In genomic region chr5:115861991-115862390, GRCm38 (mm10) we compare ENCODE assay signal across 18 mouse cellular contexts.
"Had no signal": no experiment of that assay in that cellular context is flagged by ENCODE, and none has a peak within 500 bp of the region (broad histone marks: within the 10 kb centered on the region; RNA-seq: fewer than 3 reads in every experiment).

No protein-coding gene starts in this region.

- H3K36me3 ChIP-seq: midbrain, embryonic 15.5 days had no signal

- ATAC-seq: liver, postnatal 0 days; midbrain, embryonic 13.5 days; midbrain, embryonic 15.5 days had no signal

- H3K9me3 ChIP-seq: liver, embryonic 13.5 days; liver, embryonic 15.5 days; megakaryocyte, embryonic 14.5 days; midbrain, embryonic 13.5 days; midbrain, embryonic 15.5 days; neural tube, embryonic 12.5 days had no signal

- H3K27me3 ChIP-seq: liver, embryonic 13.5 days; liver, embryonic 15.5 days; megakaryocyte, embryonic 14.5 days; midbrain, embryonic 13.5 days; midbrain, embryonic 15.5 days; neural tube, embryonic 12.5 days had no signal

- H3K4me3 ChIP-seq: liver, embryonic 13.5 days; liver, embryonic 15.5 days; megakaryocyte, embryonic 14.5 days; midbrain, embryonic 13.5 days; midbrain, embryonic 15.5 days; neural tube, embryonic 12.5 days had no signal

- H3K4me1 ChIP-seq: liver, embryonic 15.5 days; neural tube, embryonic 12.5 days had no signal

- H3K4me2 ChIP-seq: liver, embryonic 11.5 days; liver, embryonic 13.5 days; liver, embryonic 15.5 days; lung, embryonic 14.5 days; midbrain, embryonic 13.5 days; midbrain, embryonic 15.5 days; neural tube, embryonic 12.5 days had no signal

- DNase-seq: liver, embryonic 13.5 days; liver, postnatal 0 days; lung, embryonic 14.5 days; lung, postnatal 14 days; right cerebral cortex, adult 18-20 months; right cerebral cortex, postnatal 25 days; right cerebral cortex, postnatal 4 days; spleen, adult 18-20 months; thymus, adult 2 months; thymus, postnatal 25 days; thymus, postnatal 4 days had no signal

- H3K27ac ChIP-seq: liver, embryonic 13.5 days; liver, embryonic 15.5 days; macrophage; midbrain, embryonic 13.5 days; midbrain, embryonic 15.5 days; neural tube, embryonic 12.5 days had no signal

- H3K9ac ChIP-seq: liver, embryonic 13.5 days; liver, embryonic 15.5 days; liver, postnatal 0 days; lung, embryonic 14.5 days; midbrain, embryonic 13.5 days; midbrain, embryonic 15.5 days; neural tube, embryonic 12.5 days had no signal
